Mouse (Mus musculus) c-Kit-positive CD71-positive TER-119-negative erythroid progenitor cells, embryonic 14.5 days (primary cell): ENCODE results near the gene Olfr125.

Source experiments
- DNase-seq: peaks from one replicate; pipeline ENCODE4 v3.0.0-alpha.2; 2013; ENCODE audit warnings: low read depth

Olfr125 gene

GRCm38 (mm10) chr17:37832649-37833048 is at the start of gene Olfr125:
Gene Olfr125 (plus strand): TSS chr17:37832949.
- no peak for DNase-seq

GRCm38 (mm10) chr17:37793229-37793628 is 39.5 kb upstream of the Olfr125 start, which contains the start of gene Olfr123:
Gene Olfr123 (plus strand): TSS chr17:37793529.
- no peak for DNase-seq

GRCm38 (mm10) chr17:37799588-37799987 is 33.2 kb upstream of the Olfr125 start, which contains the start of gene Olfr124:
Gene Olfr124 (plus strand): TSS chr17:37799888.
- DNase-seq: no peak

- no peak for DNase-seq
These were observed 14.4 kb downstream of the Olfr125 start, which contains the start of gene Olfr126 for GRCm38 (mm10) chr17:37847183-37847582. Gene Olfr126 (plus strand): TSS chr17:37847483.

GRCm38 (mm10) chr17:37863901-37864300 is 31.2 kb downstream of the Olfr125 start:
- DNase-seq: no peak

- DNase-seq: no peak
These were observed 37.0 kb downstream of the Olfr125 start for GRCm38 (mm10) chr17:37869676-37870205.

- no peak for DNase-seq
These were observed 41.1 kb downstream of the Olfr125 start for GRCm38 (mm10) chr17:37873830-37874229.
